Mouse (Mus musculus): Measurements from ENCODE around the gene Hs3st6.

Hs3st6 gene

DNA sequence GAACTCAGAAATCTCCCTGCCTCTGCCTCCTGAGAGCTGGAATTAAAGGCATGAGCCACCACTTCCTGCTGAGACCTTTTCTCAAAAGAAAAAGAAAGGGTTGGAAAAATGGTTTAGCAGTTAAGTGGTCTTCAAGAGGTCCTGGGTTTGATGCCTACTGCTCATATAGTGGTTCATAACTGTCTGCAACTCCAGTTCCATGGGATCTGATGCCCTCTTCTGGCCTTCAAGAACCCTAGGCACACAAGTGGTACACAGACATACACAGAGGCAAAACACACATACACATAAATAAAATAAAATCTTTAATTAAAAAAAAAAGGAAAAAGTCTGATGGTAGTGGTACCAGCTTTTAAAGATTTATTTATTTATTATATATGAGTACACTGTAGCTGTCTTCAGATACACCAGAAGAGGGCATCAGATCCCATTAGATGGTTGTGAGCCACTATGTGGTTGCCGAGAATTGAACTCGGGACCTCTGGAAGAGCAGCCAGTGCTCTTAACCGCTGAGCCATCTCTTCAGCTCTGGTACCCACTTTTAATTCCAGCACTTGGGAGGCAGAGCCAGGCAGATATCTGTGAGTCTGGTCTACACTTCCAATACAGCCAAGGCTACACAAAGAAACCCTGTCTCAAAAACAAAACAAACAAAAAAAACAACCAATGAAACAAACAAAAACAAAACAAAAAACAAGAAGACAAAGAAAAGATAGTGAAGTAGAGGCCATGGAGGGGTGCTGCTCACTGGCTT lies 27.0 kb upstream of the Hs3st6 start:
- in situ Hi-C loops (cut with MboI; ENCODE audit: low pct_unique_long_range_greater_than_20kb in 1 of 2, low sequenced_read_pairs in 2 of 2, unreplicated experiment in 1 of 2), result no loop called here

DNA sequence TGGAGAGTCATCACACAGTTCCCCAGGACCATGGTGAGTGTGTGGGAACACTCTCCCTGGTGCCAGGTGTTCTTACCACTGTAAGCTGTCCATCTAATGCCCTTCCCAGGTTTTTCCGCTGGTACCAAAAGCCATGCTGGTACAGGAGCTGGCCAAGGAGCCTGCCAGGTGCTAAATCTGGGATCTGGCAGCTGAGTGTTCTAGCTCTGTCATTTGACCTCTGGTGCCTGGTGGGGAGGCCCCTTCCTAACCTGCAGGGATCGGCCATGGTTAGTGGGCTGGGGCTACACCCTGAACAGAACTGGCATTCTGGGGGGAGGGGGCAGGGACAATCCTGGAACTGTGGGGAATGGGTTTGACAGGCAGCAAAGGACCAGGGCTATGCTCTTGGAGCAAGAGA lies 25.2 kb upstream of the Hs3st6 start, which contains the start of gene Rpl3l:
Gene Rpl3l, plus strand, starts transcription at position 203 of the 400 bp plus-strand sequence.
- in situ Hi-C loops (cut with MboI; ENCODE audit: low pct_unique_long_range_greater_than_20kb in 1 of 2, low sequenced_read_pairs in 2 of 2, unreplicated experiment in 1 of 2), result no loop called here

DNA sequence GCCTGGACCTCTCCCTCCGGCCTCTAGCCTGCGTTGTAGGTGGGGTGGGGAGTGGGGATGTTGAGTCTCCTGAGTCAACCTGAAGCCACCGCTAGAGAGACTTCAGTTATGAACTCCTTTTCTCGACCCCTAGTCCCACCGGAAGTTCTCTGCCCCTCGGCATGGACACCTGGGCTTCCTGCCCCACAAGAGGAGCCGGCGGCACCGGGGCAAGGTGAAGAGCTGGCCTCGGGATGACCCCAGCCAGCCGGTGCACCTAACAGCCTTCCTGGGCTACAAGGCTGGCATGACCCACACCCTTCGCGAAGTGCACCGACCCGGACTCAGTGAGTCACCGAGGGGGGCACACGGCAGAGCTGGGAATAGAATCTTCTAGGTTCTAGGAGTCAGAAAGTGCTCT lies 24.6 kb upstream of the Hs3st6 start:
- in situ Hi-C loops (cut with MboI; ENCODE audit: low pct_unique_long_range_greater_than_20kb in 1 of 2, low sequenced_read_pairs in 2 of 2, unreplicated experiment in 1 of 2), result no loop called here

DNA sequence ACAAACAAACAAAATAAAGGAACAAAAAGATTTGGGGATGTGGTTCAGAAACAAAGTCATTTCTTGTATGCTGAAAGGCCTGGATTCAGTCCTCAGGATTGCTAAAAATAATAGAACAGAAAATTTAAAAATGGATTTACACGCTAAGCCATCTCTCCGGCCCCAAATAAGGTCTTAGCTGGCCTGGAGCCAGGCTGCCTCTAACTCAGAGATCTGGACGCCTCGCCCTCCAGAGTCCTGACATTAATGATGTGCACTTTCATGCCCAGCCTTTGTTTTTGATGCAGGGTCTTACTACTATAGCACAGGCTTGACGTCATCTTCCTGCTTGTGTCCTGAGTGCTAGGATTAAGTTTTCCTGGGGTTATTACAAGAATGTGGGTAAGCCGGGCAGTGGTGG lies 23.7 kb upstream of the Hs3st6 start:
- in situ Hi-C loops (cut with MboI; ENCODE audit: low pct_unique_long_range_greater_than_20kb in 1 of 2, low sequenced_read_pairs in 2 of 2, unreplicated experiment in 1 of 2), result no loop called here

DNA sequence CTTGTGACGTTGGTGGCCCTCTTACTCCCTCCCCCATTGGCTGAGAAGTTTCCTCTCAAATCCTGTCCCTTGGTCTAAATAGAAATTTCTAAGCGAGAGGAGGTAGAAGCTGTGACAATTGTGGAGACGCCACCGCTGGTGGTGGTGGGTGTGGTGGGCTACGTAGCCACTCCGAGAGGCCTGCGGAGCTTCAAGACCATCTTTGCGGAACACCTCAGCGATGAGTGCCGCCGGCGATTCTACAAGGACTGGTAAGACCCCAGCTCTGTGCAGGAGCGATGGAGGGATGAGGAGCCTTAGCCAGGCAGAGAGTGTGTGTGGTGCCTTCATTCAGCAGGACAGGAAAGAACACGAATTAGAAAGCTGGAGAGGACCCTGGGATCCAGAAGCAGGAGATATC lies 22.0 kb upstream of the Hs3st6 start:
- in situ Hi-C loops (cut with MboI; ENCODE audit: low pct_unique_long_range_greater_than_20kb in 1 of 2, low sequenced_read_pairs in 2 of 2, unreplicated experiment in 1 of 2), result no loop called here

DNA sequence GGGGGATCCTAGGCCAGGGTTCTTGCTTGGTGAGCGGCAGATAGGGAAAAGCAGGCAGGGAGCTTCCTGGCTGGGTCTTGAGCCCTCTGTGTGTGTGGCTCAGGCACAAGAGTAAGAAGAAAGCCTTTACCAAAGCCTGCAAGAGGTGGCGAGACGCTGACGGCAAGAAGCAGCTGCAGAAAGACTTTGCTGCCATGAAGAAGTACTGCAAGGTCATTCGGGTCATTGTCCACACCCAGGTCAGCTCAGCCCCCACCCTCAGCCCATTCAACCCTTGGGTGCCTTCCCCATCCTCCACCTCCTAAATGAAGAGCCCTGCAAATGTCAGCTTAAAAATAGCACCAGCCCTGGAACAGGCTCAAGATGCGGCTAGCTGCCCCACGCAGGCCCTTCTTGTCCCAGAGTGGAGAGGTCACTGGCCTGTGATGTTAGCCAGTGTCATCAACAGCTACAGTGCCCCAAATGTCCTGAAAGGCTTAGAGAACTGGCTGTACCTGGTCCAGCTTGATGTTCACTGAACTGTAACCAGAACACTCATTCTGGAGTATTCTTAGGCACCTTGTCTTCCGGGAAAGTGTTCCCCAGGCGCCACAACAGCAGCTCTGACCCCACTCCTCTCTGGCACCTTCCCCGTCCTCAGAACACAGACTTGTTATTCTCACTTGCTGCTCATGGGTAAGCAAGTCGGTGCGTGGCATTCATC lies 20.4 kb upstream of the Hs3st6 start:
- in situ Hi-C loops (cut with MboI; ENCODE audit: low pct_unique_long_range_greater_than_20kb in 1 of 2, low sequenced_read_pairs in 2 of 2, unreplicated experiment in 1 of 2), result no loop called here

DNA sequence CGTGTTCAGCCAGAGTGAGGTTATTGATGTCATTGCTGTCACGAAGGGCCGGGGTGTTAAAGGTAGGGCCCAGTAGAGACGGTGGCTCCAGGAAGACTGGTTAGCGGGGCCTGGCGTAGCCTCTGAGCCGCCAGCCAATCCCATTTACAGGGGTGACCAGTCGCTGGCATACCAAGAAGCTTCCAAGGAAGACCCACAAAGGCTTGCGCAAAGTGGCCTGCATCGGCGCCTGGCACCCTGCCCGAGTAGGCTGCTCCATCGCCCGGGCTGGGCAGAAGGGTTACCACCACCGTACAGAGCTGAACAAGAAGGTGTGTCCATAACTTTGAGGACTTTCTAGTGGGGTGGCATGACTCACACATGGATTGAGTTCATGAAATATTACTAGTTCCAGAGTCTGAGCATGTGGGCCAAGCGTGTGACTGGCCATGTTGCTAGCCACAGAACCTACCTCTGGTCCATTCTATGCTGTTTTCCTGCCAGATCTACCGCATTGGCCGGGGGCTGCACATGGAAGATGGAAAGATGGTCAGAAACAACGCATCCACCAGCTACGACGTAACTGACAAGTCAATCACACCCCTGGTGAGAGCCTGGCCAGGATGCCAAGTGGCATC lies 19.2 kb upstream of the Hs3st6 start:
- in situ Hi-C loops (cut with MboI; ENCODE audit: low pct_unique_long_range_greater_than_20kb in 1 of 2, low sequenced_read_pairs in 2 of 2, unreplicated experiment in 1 of 2), result no loop called here

DNA sequence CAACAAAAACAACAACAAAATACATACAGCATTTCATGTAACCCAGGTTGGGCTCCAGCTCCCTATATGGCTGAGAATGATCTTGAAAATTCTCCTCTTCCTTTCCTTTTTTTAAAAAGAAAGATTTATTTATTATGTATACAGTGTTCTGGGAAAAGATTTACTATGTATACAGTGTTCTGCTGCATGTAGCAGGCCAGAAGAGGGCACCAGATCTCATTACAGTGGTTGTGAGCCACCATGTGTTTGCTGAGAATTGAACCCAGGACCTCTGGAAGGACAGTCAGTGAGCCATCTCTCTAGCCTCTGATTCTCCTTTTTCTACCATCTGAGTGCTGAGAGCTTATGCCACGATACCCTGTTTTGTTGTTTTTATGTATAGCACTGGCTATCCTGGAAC lies 18.3 kb upstream of the Hs3st6 start:
- in situ Hi-C loops (cut with MboI; ENCODE audit: low pct_unique_long_range_greater_than_20kb in 1 of 2, low sequenced_read_pairs in 2 of 2, unreplicated experiment in 1 of 2), result no loop called here

DNA sequence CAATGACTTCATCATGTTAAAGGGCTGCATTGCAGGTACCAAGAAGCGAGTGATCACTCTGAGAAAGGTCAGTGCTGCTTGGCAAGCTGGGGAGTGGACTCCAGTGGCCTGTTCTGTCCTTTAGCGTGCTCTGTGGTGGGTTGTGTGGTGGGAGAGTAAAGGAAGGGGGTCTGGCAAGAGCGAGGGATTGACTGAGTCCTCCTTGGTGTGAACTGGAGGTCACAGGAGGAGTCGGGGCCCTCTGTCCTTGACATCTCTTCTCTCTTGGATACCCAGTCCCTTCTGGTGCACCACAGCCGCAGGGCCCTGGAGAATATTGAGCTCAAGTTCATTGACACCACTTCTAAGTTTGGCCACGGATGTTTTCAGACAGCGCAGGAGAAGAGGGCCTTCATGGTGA lies 17.3 kb upstream of the Hs3st6 start:
- in situ Hi-C loops (cut with MboI; ENCODE audit: low pct_unique_long_range_greater_than_20kb in 1 of 2, low sequenced_read_pairs in 2 of 2, unreplicated experiment in 1 of 2), result no loop called here

DNA sequence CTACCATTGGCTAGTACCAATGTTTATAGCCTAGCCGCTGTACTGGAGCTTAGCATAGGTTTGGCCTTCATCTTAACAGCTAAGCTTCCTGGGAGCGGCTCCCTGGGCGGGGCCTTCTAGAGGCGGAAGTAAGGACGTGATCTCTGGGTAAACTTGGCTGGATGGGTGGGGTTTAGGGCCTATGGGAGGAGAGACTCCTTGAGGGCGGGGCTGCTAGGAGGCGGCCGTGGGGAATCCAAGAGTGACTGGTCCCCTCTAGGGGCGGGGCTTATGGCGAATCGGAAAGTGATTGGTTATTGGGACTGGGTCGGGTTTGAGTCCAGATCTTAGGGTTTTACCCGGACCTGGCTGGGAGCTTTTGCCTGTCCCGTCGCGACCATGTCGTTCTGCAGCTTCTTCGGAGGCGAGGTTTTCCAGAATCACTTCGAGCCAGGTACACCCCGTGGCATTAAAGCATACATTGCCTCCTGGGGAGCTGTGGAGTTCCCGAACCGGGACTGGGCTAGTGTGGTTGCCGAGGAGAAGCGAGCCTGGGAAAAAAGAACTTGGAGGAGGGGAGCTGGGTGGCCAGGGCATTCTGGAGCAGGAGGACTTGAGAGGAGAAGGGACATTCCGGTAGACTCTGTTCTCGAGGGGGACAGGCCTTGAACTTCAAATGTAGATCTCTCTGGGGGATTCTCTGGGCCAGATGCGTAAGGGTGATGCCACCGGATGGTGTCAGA lies 16.3 kb upstream of the Hs3st6 start, which contains the start of gene Msrb1:
Gene Msrb1, plus strand, starts transcription at position 313 of the 722 bp plus-strand sequence.
- in situ Hi-C loops (cut with MboI; ENCODE audit: low pct_unique_long_range_greater_than_20kb in 1 of 2, low sequenced_read_pairs in 2 of 2, unreplicated experiment in 1 of 2), result no loop called here

DNA sequence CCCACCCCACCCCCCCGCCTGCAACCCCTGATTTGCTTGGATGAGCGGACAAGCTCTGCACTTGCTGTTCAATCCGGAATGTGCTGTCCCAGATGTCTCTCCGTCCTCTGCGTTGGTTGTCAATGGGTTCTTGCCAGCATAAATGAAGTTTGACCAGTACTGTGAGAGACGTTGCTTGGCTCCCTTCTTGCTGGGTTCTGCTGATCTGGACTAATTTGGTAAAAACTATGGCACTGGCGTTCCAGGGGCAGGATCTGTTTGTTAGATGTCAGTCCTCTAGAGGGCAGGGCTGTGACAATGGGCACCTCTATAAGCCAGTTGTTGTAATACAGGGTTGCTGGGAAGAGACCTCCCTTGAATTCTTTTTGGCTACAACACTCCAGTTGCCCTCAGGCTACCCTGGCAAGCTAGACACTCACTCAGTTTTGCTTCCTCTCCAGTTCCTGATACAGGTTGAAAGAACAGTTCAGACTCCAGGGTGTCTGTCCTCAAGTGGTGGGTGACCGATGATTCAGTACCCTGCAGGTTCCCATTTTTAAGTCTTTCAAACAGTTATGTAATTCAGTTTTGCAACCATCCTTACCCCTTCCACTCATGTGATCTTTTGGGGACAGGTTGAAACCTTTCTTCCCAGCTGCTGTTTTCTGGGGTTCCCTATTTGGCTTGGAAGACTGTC lies 15.5 kb upstream of the Hs3st6 start:
- in situ Hi-C loops (cut with MboI; ENCODE audit: low pct_unique_long_range_greater_than_20kb in 1 of 2, low sequenced_read_pairs in 2 of 2, unreplicated experiment in 1 of 2), result no loop called here

DNA sequence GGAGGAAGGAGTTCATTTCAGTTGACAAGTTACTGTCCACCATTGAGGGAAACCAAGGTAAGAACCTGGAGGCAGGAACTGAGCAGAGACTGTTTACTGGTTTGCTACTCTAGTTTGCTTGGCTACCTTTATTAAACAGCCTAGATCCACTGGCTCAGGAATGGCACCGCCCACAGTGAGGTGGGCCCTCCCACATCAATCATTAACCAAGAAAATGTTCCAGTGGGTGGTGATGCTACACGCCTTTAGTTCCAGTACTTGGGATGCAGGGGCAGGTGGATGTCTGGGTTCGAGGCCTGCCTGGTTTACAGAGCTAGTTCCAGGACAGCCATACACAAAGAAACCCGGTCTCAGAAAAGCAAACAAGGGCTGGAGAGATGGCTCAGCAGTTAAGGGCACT lies 14.6 kb upstream of the Hs3st6 start:
- in situ Hi-C loops (cut with MboI; ENCODE audit: low pct_unique_long_range_greater_than_20kb in 1 of 2, low sequenced_read_pairs in 2 of 2, unreplicated experiment in 1 of 2), result no loop called here

DNA sequence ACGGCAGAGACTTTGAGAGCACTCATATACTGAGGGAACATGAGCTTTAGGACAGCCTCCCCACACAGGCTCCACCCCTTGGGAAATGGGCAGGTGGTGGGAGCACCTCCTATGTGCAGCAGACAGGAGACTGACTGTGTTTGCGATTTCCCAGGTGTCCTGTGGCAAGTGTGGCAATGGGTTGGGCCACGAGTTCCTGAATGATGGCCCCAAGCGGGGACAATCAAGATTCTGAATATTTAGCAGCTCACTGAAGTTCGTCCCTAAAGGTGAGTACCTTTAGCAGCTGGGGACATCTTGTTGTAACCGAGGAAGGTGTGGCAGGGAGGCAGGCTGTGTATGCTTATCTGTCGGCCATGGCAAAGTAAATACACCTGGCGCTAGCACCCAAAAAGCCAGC lies 12.9 kb upstream of the Hs3st6 start:
- in situ Hi-C loops (cut with MboI; ENCODE audit: low pct_unique_long_range_greater_than_20kb in 1 of 2, low sequenced_read_pairs in 2 of 2, unreplicated experiment in 1 of 2), result no loop called here

DNA sequence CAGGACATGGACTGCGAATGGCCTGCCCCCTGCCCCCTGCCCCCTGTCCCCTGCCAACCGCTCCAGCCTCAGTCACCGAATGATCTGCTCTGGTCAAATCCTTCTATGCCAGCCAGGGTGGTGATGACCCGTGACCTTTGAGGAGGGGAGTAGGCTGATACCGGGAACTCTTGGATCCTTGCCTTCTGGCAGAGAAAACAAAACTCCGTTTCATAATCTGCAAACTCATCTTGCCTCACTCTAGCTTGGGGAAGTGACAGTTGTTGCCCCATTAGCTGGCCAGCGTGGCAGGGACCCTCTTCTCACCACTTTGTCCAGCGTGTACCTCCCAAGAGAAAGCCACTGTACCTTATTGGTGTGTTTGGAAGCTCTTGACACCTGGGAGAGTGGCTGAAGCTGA lies 10.5 kb upstream of the Hs3st6 start:
- in situ Hi-C loops (cut with MboI; ENCODE audit: low pct_unique_long_range_greater_than_20kb in 1 of 2, low sequenced_read_pairs in 2 of 2, unreplicated experiment in 1 of 2), result no loop called here

DNA sequence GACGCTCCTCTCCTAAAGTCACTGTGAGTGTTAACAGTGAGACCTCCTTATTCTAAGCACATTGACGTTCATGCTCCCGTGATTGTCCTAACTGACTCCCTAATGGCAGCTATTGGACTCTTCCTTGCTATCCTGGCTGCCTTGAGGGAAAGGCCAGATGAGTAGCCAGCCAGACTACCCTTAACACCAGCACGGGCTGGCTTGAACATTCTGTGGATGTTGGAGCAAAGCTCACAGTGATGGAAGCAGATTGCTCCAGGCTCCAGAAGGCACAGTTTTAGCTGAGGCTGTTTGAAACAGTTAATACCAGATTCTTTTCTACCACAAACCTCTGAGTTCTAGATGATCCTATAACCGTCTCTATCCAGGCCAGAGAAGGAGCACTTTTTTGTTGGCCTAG lies 8.9 kb upstream of the Hs3st6 start:
- in situ Hi-C loops (cut with MboI; ENCODE audit: low pct_unique_long_range_greater_than_20kb in 1 of 2, low sequenced_read_pairs in 2 of 2, unreplicated experiment in 1 of 2), result no loop called here

DNA sequence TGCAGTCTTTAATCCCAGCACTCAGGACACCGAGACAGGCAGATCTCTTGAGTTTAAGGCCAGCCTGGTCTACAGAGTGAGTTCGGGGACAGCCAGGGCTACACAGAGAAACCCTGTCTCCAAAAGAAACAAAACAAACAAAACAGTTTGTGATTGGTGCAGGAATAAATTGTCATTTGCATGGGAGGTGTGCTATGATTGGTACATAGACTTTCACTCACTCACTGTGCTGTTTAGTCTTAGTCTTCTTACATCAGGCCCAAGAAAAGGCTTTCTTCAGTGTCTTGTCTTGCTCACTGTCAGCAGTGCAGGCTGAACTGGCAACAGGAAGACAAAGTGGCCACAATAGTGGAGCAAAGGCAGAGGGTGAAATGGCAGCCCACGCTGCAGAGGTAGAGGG lies 8.4 kb upstream of the Hs3st6 start:
- in situ Hi-C loops (cut with MboI; ENCODE audit: low pct_unique_long_range_greater_than_20kb in 1 of 2, low sequenced_read_pairs in 2 of 2, unreplicated experiment in 1 of 2), result no loop called here

DNA sequence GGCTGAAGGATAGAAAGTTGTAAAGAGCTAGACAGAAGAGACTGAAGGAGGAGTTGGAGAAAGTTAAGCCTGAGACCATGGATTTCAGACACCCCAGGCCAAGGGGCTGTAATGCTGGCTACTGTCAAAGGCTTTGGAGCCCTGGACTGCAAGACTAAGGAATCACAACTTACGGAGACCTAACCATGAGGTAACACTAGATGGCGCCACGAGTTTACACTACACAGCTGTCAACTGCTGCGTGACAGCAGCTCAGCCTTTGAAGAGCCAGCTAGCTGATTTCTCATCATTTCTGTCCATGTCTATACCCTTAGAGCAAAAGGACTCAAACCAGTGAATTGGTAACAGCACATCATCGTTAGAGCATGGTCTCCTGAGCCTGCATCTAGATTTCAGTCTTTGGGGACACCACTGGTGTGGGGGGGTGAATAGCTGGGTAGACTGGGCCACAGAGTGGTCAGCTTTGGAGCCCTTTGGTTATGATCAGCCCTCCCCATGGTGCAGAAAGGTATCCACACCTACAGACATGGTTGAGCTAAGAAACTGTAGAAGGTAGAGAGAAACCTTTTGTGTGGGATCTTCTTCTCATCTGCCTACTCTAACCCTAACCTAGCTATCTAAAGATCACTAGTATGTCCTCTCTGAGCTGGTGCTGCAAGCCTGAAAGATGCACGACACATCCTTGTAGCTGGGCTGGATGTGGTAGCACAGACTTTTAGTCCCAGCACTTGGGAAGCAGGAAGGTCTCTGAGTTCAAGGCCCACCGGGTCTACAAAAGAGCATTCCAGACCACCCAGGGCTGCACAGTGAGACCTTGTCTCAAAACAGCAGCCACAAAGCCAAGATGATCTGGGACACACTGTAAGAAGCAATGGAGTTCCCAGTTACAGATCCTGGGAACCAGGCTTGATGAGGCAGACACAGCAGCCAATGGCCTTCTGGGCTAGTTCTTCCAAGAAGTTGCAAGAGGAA lies 7.0 kb upstream of the Hs3st6 start:
- in situ Hi-C loops (cut with MboI; ENCODE audit: low pct_unique_long_range_greater_than_20kb in 1 of 2, low sequenced_read_pairs in 2 of 2, unreplicated experiment in 1 of 2), result no loop called here

DNA sequence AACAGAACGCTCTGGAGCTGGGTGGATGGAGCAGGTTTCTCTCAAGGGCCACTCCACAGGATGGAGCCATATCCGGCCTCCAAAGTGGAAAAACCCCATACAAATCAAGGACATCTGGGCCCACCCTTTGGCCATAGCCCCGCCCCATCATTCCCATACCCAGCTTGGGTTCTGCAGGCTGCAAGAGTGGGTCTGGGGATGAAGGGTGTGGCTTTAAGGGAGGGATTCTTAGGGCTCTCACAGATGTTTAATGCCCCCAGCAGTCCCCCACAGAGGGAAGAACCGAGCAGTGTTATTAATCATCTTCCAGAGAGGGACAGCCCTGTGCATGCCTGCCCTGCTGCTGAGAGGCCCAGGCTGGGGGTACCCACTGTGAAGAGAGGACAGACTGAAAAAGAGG lies 5.8 kb upstream of the Hs3st6 start:
- in situ Hi-C loops (cut with MboI; ENCODE audit: low pct_unique_long_range_greater_than_20kb in 1 of 2, low sequenced_read_pairs in 2 of 2, unreplicated experiment in 1 of 2), result no loop called here
